Mouse (Mus musculus) monocyte, adult 2 months (primary cell): ENCODE results near the gene Prim1.
"Not testable (repeated sequence)": the region's sequence is repeated elsewhere in the genome, so short reads cannot be mapped to it uniquely, and the experiment has no call there.

Source experiments
- DNase-seq, 2 experiments: peaks; one replicate each; pipeline ENCODE4 v3.0.0; 2022; ENCODE audit warnings: low spot score in 2 of 2, low read depth in 1 of 2

Prim1 gene

DNA sequence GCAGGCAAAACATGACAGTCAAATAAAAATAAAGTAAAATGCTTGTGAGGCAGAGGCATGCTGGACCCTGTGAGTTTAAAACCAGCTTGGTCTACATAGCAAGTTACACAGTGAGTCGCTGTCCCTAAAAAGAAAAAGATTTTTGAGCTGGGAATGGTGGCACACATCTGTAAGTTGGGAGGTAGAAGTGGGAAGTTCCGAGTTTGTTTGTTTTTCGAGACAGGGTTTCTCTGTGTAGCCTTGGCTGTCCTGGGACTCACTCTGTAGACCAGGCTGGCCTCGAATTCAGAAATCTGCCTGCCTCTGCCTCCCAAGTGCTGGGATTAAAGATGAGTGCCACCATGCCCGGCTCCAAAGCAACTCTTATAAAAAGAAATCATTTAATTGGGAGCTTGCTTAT is 63.3 kb downstream of the Prim1 start:
- DNase-seq: not testable (repeated sequence)
